Mouse (Mus musculus) hindbrain, embryonic 15.5 days (tissue): Measurements from ENCODE around the gene Flcn. TPM values are rescaled to one million over a fixed set of nuclear protein-coding genes. Genes with fewer than 3 reads are reported as not detected.
"Not testable (repeated sequence)": the region's sequence is repeated elsewhere in the genome, so short reads cannot be mapped to it uniquely, and the experiment has no call there.

ENCODE experiments used
- ATAC-seq: fragments of 200-750 bp; cut with Nextera tagmentation; 2 replicates; pipeline ENCODE4 v1.8.0; 2017; ENCODE audit warnings: low read depth, moderate number of reproducible peaks, moderate TSS enrichment; ENCODE audit not compliant: low FRiP score
- H3K27ac ChIP-seq: fragments of 300-500 bp; sonication (generic); replicated peaks from 2 replicates; pipeline ENCODE4 v1.5.1; 2015; ENCODE audit warnings: mild to moderate bottlenecking, inconsistent platforms
- H3K27me3 ChIP-seq: fragments of 300-500 bp; sonication (generic); 2 replicates; pipeline ENCODE4 v1.6.1; 2015; ENCODE audit warnings: control low read depth, inconsistent platforms
- H3K36me3 ChIP-seq: fragments of 300-500 bp; sonication (generic); 2 replicates; pipeline ENCODE4 v1.6.1; 2015; ENCODE audit warnings: control low read depth, inconsistent platforms
- H3K4me1 ChIP-seq: fragments of 300-500 bp; sonication (generic); replicated peaks from 2 replicates; pipeline ENCODE4 v1.6.1; 2015; ENCODE audit warnings: control low read depth, inconsistent platforms
- H3K4me2 ChIP-seq: fragments of 300-500 bp; sonication (generic); 2 replicates; pipeline ENCODE4 v1.6.1; 2015; ENCODE audit warnings: moderate library complexity, mild to moderate bottlenecking, inconsistent platforms
- H3K4me3 ChIP-seq: fragments of 300-500 bp; sonication (generic); 2 replicates; pipeline ENCODE4 v1.5.1; 2015; ENCODE audit warnings: mild to moderate bottlenecking, inconsistent platforms
- H3K9ac ChIP-seq: fragments of 300-500 bp; sonication (generic); 2 replicates; pipeline ENCODE4 v1.6.1; 2015; ENCODE audit warnings: inconsistent platforms
- H3K9me3 ChIP-seq: fragments of 300-500 bp; sonication (generic); 2 replicates; pipeline ENCODE4 v1.6.1; 2016; ENCODE audit warnings: control low read depth, inconsistent platforms
- WGBS: fragments of 180-500 bp; shearing (Covaris S2); methylation state at CpG from one replicate; pipeline ENCODE4 v1.1.7; 2015; 5-methylcytosine and 5-hydroxymethylcytosine counted together
- polyA plus RNA-seq: library from polyadenylated mRNA; unstranded; fragments of >200 nt; fragmentation: Nextera tagmentation; extraction: Ambion mirVana; gene quantifications from 2 replicates; pipeline ENCODE4 v1.2.1, GENCODE M21; 2015

Flcn gene
- 42.4 and 44.8 TPM in 2 replicates for polyA plus RNA-seq

DNA sequence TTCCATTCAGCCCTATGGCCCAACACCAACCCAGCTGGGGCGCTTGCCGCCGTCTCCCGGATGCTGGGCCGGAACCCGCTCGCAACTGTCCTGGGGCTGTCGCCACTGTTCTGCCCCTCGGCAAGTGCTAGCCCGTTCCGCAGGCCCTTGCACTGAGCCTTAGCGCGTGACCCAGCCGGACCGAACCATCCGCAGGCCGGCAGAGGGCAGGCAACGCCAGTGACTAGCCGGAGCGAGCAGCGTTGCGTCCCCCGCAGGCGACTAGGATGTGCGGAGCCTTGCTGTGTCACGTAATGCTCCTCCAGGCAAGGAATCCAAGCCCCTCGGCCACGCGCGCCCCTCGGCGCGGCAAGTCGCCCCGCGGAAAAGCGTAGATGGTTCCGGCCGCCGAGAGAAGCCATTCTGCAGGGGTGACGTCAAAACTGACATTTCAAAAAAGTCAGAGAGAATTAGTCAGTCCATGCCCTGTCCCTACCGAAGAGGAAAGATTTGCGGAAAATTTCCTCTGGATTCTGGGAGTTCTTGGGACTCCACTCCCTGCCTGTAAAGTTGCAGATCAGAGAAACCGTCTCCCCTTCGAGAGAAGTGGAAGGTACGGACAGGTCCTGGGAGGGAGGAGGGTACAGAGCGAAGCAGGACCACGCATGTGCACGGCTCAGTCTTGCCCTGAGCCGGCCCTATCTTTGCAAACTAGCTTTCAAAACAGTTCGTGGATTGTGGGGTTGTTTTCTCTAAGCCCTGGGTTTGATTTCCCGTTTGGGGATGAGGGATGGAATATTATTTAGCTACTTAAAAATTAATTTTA, at the start of gene Flcn:
Gene Flcn (minus strand): TSS at position 347 of the 805 bp plus-strand sequence.
- Histone ChIP-seq H3K9ac (peak within 1 kb of the TSS; percentile 93), H3K27ac (peak within 1 kb of the TSS; percentile 100), H3K9me3 (no peaks in the 10 kb centered on the region), H3K4me3 (peak within 1 kb of the TSS; percentile 68), H3K27me3 (no peaks in the 10 kb centered on the region), H3K36me3 (peaks cover 14% of the 10 kb centered on the region), H3K4me2 (peak within 1 kb of the TSS; percentile 83), H3K4me1 (peaks cover 19% of the 10 kb centered on the region)
- peak; percentile 96 for ATAC-seq
- WGBS, result under 1% methylated on average over 52 of the region's 52 CpGs

DNA sequence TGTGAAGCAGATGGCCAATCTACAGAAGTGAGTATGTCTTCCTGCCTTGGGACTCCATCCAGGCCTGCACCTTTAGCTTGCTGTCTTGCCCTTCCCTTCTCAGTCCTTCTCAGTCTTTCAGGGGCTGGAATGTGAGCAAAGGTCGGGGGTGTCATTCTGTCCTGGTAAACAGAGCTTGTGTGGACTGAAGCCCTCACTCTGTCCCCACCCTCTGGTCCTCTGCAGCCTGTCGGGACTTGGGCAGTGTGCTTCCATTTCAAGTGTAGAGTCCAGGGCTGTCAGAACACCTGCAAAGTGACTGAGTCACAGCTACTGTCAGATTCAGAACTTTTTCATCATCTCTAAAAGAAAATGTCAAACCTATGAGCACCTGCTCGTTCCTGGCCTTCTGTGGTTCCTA, 43.0 kb upstream of the Flcn start:
- no peaks in the 10 kb centered on the region for H3K27me3 ChIP-seq
- no peak overlapping the region for H3K9ac ChIP-seq
- no peaks in the 10 kb centered on the region for H3K9me3 ChIP-seq
- no peaks in the 10 kb centered on the region; the same call in 1 of the 2 replicates for H3K36me3 ChIP-seq
- peaks cover 17% of the 10 kb centered on the region for H3K4me1 ChIP-seq
- no peak for ATAC-seq
- no peak overlapping the region for H3K4me3 ChIP-seq
- H3K27ac ChIP-seq, result no peak overlapping the region
- 79% methylated on average over 3 of the region's 3 CpGs for WGBS
- H3K4me2 ChIP-seq, result no peak overlapping the region

DNA sequence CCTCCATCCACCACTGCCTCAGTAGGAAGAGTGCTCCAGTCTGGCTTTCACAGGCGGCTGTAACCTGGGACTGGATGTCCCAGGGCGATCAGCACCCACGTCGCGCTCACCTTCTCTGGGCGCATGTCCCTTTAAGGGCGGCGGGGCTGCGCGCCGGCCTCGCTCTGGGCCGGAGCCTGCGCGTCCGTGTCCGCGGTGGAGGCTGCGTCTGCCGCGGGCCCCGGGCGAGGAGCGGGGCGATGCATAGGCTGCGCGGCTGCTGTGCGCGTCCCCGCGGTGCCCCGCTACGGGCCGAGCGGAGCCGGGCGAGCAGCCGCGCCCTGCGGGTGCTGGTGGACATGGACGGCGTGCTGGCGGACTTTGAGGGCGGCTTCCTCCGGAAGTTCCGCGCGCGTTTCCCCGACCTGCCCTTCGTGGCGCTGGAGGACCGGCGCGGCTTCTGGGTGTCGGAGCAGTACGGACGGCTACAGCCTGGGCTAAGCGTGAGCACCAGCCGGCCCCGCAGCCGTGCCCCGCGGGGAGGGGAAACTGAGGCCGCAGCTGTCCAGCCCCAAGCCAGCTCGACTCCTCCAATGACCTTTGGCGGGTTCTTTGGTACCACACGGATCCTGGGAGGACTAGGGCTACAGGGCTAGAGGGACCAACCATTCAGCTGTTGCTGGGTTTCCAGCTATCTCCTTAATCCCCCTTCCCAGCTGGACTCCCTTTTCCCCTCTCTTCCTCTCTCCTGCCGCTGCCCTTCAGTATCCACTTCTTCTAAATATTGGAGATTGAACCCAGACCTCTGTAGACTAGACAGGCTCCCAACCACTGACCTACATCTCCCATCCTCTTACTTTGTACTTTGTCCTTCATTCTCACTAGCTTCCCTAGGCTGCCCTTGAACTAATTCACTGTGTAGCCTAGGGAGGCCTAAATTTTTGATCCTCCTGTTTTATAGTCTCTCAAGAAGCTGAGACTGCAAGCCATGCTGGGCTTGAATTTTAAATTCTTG, 38.4 kb upstream of the Flcn start:
- peak; percentile 91 for ATAC-seq
- under 1% methylated on average over 60 of the region's 69 CpGs for WGBS

DNA sequence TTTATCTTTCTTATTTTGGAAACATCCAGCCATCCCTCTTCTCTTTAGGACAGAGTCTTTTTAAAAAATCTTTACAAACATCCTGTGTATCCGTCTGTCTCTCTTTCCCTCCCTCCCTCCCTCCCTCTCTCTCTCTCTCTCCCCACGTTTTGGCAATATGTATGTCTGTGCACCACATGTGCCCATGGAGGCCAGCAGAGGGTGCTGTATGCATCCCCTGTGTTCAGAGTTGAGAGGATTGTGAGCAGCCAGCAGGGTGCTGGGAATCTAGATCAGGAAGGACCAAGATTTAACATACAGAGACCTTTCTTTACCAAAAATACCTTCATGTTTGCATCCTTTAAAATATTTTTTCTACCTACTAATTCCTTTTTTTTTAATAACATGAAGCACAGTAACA, 37.3 kb upstream of the Flcn start:
- H3K9me3 ChIP-seq, result no peaks in the 10 kb centered on the region
- no peak overlapping the region for H3K9ac ChIP-seq
- no peak for ATAC-seq
- H3K27ac ChIP-seq, result no peak overlapping the region
- H3K4me1 ChIP-seq, result peaks cover 21% of the 10 kb centered on the region
- WGBS, result 16% methylated on average over 2 of the region's 2 CpGs
- peak overlapping the region; percentile 65 for H3K4me2 ChIP-seq
- peak overlapping the region; percentile 74 for H3K4me3 ChIP-seq
- no peaks in the 10 kb centered on the region for H3K27me3 ChIP-seq
- no peaks in the 10 kb centered on the region for H3K36me3 ChIP-seq

More for the DNA sequence above, 38.4 kb upstream of the Flcn start:
- Histone ChIP-seq H3K27me3 (no peaks in the 10 kb centered on the region), H3K27ac (peak overlapping the region; percentile 90), H3K9ac (peak overlapping the region; percentile 78), H3K36me3 (no peaks in the 10 kb centered on the region), H3K4me2 (peak overlapping the region; percentile 65), H3K4me3 (peak overlapping the region; percentile 74), H3K9me3 (no peaks in the 10 kb centered on the region), H3K4me1 (peaks cover 21% of the 10 kb centered on the region)

DNA sequence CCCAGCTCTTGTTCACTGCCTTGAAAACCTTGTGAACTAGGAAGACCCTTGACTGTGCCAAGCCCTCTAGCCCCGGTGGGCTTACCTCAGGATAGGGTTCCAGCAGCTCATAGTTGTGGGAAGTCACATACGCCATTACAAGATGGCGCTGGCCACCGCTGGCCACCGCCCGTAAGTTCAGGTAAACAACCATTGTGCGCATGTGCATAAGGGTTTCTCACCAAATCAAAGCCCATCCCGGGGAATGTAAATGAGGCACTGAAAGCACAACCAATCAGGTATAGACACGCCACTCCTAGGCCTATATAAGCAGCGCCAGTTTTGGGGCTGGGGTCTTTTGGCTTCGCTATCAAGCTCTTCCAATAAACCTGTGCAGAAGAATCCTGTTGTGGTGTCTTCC, 36.5 kb upstream of the Flcn start:
- H3K36me3 ChIP-seq, result no peaks in the 10 kb centered on the region
- no peak overlapping the region for H3K9ac ChIP-seq
- no peak for ATAC-seq
- H3K27ac ChIP-seq, result no peak overlapping the region
- WGBS, result 97% methylated on average over 11 of the region's 11 CpGs
- no peaks in the 10 kb centered on the region for H3K27me3 ChIP-seq
- no peaks in the 10 kb centered on the region for H3K9me3 ChIP-seq
- H3K4me1 ChIP-seq, result peaks cover 21% of the 10 kb centered on the region
- no peak overlapping the region for H3K4me2 ChIP-seq
- H3K4me3 ChIP-seq, result no peak overlapping the region

DNA sequence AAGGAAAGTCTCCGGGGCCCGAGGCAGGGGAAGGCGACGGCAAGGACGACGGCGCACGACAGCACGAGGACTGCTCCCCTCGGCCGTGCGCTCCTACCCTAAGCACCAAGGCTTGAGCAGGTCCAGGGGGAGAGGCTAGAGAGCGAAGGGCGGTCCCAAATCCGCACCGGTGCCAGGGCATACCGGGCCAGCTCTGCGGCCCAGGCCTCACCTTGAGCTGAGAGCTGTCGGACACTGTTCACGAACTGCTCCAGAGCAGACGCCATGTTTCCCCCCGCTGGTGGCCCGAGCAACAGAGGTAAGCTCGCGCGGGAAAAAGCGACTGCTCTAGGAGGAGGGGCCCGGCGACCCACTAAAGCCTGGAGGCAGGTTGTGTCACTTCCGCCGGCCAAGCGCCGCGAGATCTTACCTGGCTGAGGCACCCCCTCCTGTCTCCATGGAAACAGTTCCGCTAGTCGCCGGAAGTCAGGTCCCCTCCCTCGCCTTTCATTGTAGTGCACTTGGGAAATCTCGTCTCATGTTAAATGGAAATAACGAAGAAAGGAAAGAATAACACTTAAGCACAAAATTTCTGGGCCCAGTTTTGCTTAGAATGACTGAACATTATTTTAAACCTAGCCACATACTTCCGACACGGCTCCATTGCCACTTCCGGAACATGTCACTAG, 29.8 kb upstream of the Flcn start, which contains the start of gene Cops3:
Gene Cops3 (minus strand): TSS at position 380 of the 668 bp plus-strand sequence.
- WGBS, result under 1% methylated on average over 43 of the region's 43 CpGs

DNA sequence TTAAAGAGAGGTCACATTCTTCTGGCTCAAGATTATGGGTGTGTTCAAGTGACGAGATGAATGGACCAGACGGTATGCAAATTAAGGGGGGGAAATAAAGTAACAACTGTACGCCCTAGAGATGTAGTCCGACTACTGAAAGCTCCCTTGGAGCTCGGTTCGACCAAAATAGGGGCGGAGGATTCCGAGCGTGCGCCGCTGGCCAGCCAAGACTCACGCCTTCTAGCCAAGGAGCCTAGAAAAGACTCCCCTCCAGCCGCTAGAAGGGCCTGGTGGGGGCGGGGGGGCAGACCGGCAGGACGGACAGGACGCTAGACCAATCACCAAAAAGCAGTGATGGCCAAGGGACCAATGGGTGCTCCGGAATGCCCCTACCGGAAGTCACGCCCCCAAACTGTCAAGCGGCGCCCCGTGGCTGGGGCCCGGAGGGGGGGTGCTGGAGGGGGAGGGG, 29.2 kb upstream of the Flcn start, which contains the start of gene Nt5m:
Gene Nt5m (plus strand): TSS at position 440 of the 451 bp plus-strand sequence.
- Histone ChIP-seq H3K4me1 (peaks cover 23% of the 10 kb centered on the region), H3K27me3 (no peaks in the 10 kb centered on the region), H3K4me3 (peak within 1 kb of the TSS; percentile 100), H3K9me3 (no peaks in the 10 kb centered on the region), H3K4me2 (peak within 1 kb of the TSS; percentile 63), H3K9ac (peak within 1 kb of the TSS; percentile 98), H3K27ac (peak within 1 kb of the TSS; percentile 100), H3K36me3 (peaks cover 16% of the 10 kb centered on the region)
- ATAC-seq, result peak; percentile 96
- WGBS, result under 1% methylated on average over 24 of the region's 24 CpGs

More for the DNA sequence above, 29.8 kb upstream of the Flcn start, which contains the start of gene Cops3:
- H3K9ac ChIP-seq, result peak within 1 kb of the TSS; percentile 98
- peak within 1 kb of the TSS; percentile 100 for H3K4me3 ChIP-seq
- peak within 1 kb of the TSS; percentile 63 for H3K4me2 ChIP-seq
- peaks cover 13% of the 10 kb centered on the region for H3K36me3 ChIP-seq
- H3K4me1 ChIP-seq, result peaks cover 23% of the 10 kb centered on the region
- no peaks in the 10 kb centered on the region for H3K9me3 ChIP-seq
- no peaks in the 10 kb centered on the region for H3K27me3 ChIP-seq
- H3K27ac ChIP-seq, result peak within 1 kb of the TSS; percentile 100
- ATAC-seq, result peak; percentile 98

DNA sequence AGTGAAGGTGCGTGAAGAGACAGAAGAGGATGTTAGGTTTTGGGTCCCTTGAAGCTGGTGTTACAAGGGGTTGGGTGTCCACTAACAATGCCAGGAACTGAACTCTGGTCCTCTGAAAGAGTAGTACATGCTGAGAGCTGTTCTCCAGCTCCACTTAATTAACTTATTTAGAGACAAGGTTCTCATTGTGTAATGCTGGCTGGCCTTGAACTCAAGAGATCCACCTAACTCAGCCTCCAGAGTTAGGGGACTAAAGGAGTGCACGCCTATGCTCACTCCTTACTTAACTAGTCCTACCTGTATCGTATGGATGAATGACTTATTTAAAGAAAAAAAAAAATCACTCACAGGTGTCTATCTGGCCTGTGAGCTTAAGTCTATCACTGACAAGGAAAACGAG, 28.6 kb upstream of the Flcn start:
- WGBS, result 65% methylated on average over 4 of the region's 4 CpGs
- H3K36me3 ChIP-seq, result peaks cover 19% of the 10 kb centered on the region
- no peak for ATAC-seq
- peak overlapping the region; percentile 63 for H3K4me2 ChIP-seq
- H3K9me3 ChIP-seq, result no peaks in the 10 kb centered on the region
- peak overlapping the region; percentile 100; the same call in 1 of the 2 replicates for H3K27ac ChIP-seq
- no peaks in the 10 kb centered on the region for H3K27me3 ChIP-seq
- peak overlapping the region; percentile 98 for H3K9ac ChIP-seq
- peaks cover 23% of the 10 kb centered on the region for H3K4me1 ChIP-seq
- peak overlapping the region; percentile 100 for H3K4me3 ChIP-seq

DNA sequence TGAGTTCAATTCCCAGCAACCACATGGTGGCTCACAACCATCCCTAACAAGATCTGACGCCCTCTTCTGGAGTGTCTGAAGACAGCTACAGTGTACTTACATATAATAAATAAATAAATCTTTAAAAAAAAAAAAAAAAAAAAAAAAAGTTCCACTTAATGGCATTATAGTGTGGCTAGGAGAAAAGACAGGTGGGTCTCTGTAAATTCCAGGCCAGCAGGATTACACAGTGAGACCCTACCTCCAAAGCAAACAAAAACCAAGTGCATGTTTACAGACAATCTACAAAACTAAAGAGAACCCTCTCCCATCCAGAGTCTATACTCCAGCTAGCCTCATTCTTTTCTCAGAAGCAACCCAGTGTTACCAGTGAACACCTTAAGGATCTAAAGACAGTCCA, 28.0 kb upstream of the Flcn start:
- no CpG with 5 or more reads among the region's 1 CpGs for WGBS
- peak overlapping the region; percentile 63; the same call in 1 of the 2 replicates for H3K4me2 ChIP-seq
- H3K27ac ChIP-seq, H3K9me3 ChIP-seq, H3K27me3 ChIP-seq, ATAC-seq, H3K9ac ChIP-seq: not testable (repeated sequence)
- peaks cover 25% of the 10 kb centered on the region for H3K36me3 ChIP-seq
- peaks cover 23% of the 10 kb centered on the region for H3K4me1 ChIP-seq
- H3K4me3 ChIP-seq, result 0 out of 2 replicates have a peak overlapping the region, but pooled peaks have one; percentile 100

DNA sequence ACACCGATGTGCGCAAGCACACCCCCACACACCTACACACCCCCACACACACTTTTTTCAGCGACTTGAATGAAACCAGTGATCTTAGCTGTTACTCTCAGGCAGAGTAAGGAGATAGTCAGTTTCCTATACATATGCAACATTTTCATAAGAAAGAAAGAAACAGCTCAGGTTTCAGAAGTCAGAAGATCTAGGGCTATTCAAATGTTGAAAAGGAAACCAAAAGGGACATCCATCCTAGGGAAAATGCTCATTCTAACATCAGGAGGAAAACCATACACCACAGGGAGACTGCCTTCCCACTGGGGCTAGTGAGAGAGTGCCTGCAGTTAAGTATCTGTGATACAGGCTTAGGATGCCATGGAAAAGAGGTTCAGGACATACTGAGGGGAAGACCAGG, 11.8 kb upstream of the Flcn start:
- Histone ChIP-seq H3K9ac (no peak overlapping the region), H3K36me3 (peaks cover 94% of the 10 kb centered on the region)
- 86% methylated on average over 3 of the region's 3 CpGs for WGBS

DNA sequence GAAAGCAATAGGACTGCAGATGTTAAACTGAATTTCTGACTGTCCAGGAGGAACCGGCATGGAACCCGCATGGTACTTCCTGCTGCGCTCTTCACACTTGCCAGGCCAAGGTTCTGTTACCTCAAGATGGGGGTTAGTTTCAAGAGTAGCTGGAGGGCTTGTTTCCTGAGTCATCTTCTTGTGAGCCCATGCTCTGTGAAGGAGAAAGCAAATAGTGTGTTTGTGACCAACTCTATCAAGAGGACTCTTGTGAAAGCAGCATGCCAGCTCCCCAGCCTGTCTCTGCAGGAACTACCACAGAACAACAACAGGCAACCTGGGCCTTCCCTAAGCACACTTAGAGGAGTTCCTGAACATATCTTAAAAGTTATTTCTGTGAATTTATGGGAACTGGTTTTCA, 8.1 kb upstream of the Flcn start:
- H3K9ac ChIP-seq, result no peak overlapping the region
- 97% methylated on average over 3 of the region's 3 CpGs for WGBS
- no peak overlapping the region for H3K27ac ChIP-seq
- H3K9me3 ChIP-seq, result no peaks in the 10 kb centered on the region
- peaks cover 64% of the 10 kb centered on the region for H3K36me3 ChIP-seq
- no peaks in the 10 kb centered on the region for H3K27me3 ChIP-seq
- no peak overlapping the region for H3K4me2 ChIP-seq
- no peaks in the 10 kb centered on the region for H3K4me1 ChIP-seq
- ATAC-seq, result no peak
- H3K4me3 ChIP-seq, result no peak overlapping the region

More for the DNA sequence above, 11.8 kb upstream of the Flcn start:
- no peak overlapping the region for H3K27ac ChIP-seq
- H3K4me2 ChIP-seq, result no peak overlapping the region
- H3K9me3 ChIP-seq, result no peaks in the 10 kb centered on the region
- H3K4me3 ChIP-seq, result no peak overlapping the region
- no peaks in the 10 kb centered on the region for H3K4me1 ChIP-seq
- H3K27me3 ChIP-seq, result no peaks in the 10 kb centered on the region
- ATAC-seq, result no peak
